Mouse (Mus musculus): ENCODE data around the gene Hmcn2.
A peak's percentile ranks its signal among the peaks of the same experiment; 100 is the strongest.

GRCm38 (mm10) chr2:31460025-31460571, 145.9 kb downstream of the Hmcn2 start:
- no peak for TF ChIP-seq EP300 (IDR thresholded peaks at IDR 0.05; ENCODE audit: insufficient read depth, low read depth, low read length)
- TF ChIP-seq CTCF (IDR thresholded peaks at IDR 0.05), result peak; percentile 67
- TF ChIP-seq POLR2A (IDR thresholded peaks at IDR 0.05; ENCODE audit: insufficient read depth, low read depth, low read length), result no peak

Measured in heart, adult 2 months (tissue).